Comparison of ENCODE assay signal across 8 mouse cellular contexts in genomic region chr7:72400056-72400455, GRCm38 (mm10).
DNase-seq lines count a peak whose midpoint lies in the region; ATAC-seq and TF ChIP-seq lines count a peak whose summit lies in the region.

No protein-coding gene starts in this region.

- H3K9ac ChIP-seq in kidney, embryonic 15.5 days, result no peak overlapping the region

- ATAC-seq in kidney, embryonic 15.5 days (replicated peaks; ENCODE audit: low FRiP score), result no peak
- ATAC-seq in megakaryocyte progenitor cell, adult 5-6 weeks (replicated peaks; ENCODE audit: poor library complexity), result peak; percentile 93

- H3K4me1 ChIP-seq in kidney, adult 2 months (ENCODE audit: control insufficient read depth, insufficient read depth, low read length), result no peaks in the 10 kb centered on the region
- H3K4me1 ChIP-seq in kidney, embryonic 15.5 days, result no peaks in the 10 kb centered on the region
- H3K4me1 ChIP-seq in embryonic facial prominence, embryonic 10.5 days, result no peaks in the 10 kb centered on the region

- H3K4me2 ChIP-seq in kidney, embryonic 15.5 days, result no peak overlapping the region

- H3K4me3 ChIP-seq in kidney, adult 2 months (ENCODE audit: insufficient read depth, low read depth, low read length), result no peak overlapping the region
- no peak overlapping the region for H3K4me3 ChIP-seq in kidney, embryonic 15.5 days (replicated peaks)
- H3K4me3 ChIP-seq in embryonic facial prominence, embryonic 10.5 days, result no peak overlapping the region

- no peaks in the 10 kb centered on the region for H3K9me3 ChIP-seq in kidney, embryonic 15.5 days (replicated peaks)
- H3K9me3 ChIP-seq in embryonic facial prominence, embryonic 10.5 days, result no peaks in the 10 kb centered on the region

- intact Hi-C loops in heart, postnatal 14 days (cut with DNase I), result loop anchor here (1.0 to 10.0 kb wide), 5 partner anchors 125 to 1022 kb away; no protein-coding TSS in a partner anchor

- no peak overlapping the region for H3K27ac ChIP-seq in kidney, adult 2 months (ENCODE audit: insufficient read depth, low read depth, low read length)
- no peak overlapping the region for H3K27ac ChIP-seq in kidney, embryonic 15.5 days
- no peak overlapping the region for H3K27ac ChIP-seq in embryonic facial prominence, embryonic 10.5 days (replicated peaks)

- peak; percentile 61 for DNase-seq in kidney, adult 2 months
- peak; percentile 34 to 43 for DNase-seq in adrenal gland, adult 18-20 months (ENCODE audit: low spot score in 2 of 2)
- DNase-seq in embryonic facial prominence, embryonic 10.5 days (ENCODE audit: low spot score), result peak; percentile 52
- DNase-seq in heart, postnatal 14 days, result peak; percentile 54 to 73
- DNase-seq in layer of hippocampus, postnatal 14 days (ENCODE audit: low spot score in 2 of 2), result peak; percentile 59 to 84
- peak; percentile 38 to 45 for DNase-seq in urinary bladder, postnatal 36 days (ENCODE audit: low spot score in 2 of 2)

- H3K36me3 ChIP-seq in kidney, adult 2 months (ENCODE audit: control insufficient read depth, insufficient read depth, low read length), result no peaks in the 10 kb centered on the region
- no peaks in the 10 kb centered on the region for H3K36me3 ChIP-seq in kidney, embryonic 15.5 days
- no peaks in the 10 kb centered on the region for H3K36me3 ChIP-seq in embryonic facial prominence, embryonic 10.5 days (replicated peaks)

- H3K27me3 ChIP-seq in kidney, adult 2 months (replicated peaks; ENCODE audit: control insufficient read depth, insufficient read depth, low read length), result no peaks in the 10 kb centered on the region
- H3K27me3 ChIP-seq in kidney, embryonic 15.5 days, result no peaks in the 10 kb centered on the region
- H3K27me3 ChIP-seq in embryonic facial prominence, embryonic 10.5 days (replicated peaks; ENCODE audit: low read depth, poor library complexity, severe bottlenecking), result no peaks in the 10 kb centered on the region

- TF ChIP-seq POLR2A in kidney, adult 2 months (IDR thresholded peaks at IDR 0.05; ENCODE audit: low read depth, low read length), result no peak

- peak; percentile 47 for TF ChIP-seq CTCF in kidney, adult 2 months (conservative IDR thresholded peaks at IDR 0.05; ENCODE audit: insufficient read depth, insufficient read length, low read depth, low read length)
